Mouse (Mus musculus): ENCODE data around the gene D5Ertd579e. TPM values are rescaled to one million over a fixed set of nuclear protein-coding genes. Genes with fewer than 3 reads are reported as not detected.
"Not testable (repeated sequence)": the region's sequence is repeated elsewhere in the genome, so short reads cannot be mapped to it uniquely, and the experiment has no call there.

The D5Ertd579e gene
- polyA plus RNA-seq, 1 experiment from 2014 or later = 20.7 TPM

DNA sequence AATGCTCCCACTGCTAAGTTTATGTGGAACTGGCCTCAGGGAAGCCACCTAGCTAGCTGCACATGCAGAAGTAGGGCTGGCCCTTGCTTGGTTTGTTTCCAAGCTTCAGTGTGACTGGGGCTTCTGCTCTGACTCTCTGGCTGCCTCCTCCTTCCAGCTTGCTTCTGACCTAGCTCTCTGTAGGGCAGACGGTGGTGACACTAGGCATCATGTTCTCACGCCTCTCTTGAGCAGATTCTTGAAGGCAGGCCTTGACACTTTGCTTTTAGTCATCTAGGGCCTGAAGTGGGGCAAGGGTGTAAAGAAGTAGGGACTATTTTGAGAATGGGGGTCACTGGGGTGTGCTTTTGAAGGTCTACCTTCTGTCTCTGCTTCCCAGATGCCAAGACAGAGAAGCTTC is 27.8 kb downstream of the D5Ertd579e start:
- not testable (repeated sequence) for H3K4me1 ChIP-seq (ENCODE audit: control insufficient read depth, insufficient read depth, low read length); H3K27me3 ChIP-seq (replicated peaks; ENCODE audit: control insufficient read depth, insufficient read depth, low read length); H3K4me3 ChIP-seq (ENCODE audit: low read depth, low read length); H3K9me3 ChIP-seq (ENCODE audit: control insufficient read depth, low read length); DNase-seq (ENCODE audit: low spot score); H3K27ac ChIP-seq (replicated peaks; ENCODE audit: low read depth, low read length); ATAC-seq (ENCODE audit: low read depth); H3K9ac ChIP-seq (ENCODE audit: low read depth, low read length); H3K4me2 ChIP-seq (ENCODE audit: low read depth, low read length)
- H3K36me3 ChIP-seq (ENCODE audit: control insufficient read depth, insufficient read depth, low read length) = peaks cover 43% of the 10 kb centered on the region
- WGBS = 91% methylated on average over 2 of the region's 2 CpGs

DNA sequence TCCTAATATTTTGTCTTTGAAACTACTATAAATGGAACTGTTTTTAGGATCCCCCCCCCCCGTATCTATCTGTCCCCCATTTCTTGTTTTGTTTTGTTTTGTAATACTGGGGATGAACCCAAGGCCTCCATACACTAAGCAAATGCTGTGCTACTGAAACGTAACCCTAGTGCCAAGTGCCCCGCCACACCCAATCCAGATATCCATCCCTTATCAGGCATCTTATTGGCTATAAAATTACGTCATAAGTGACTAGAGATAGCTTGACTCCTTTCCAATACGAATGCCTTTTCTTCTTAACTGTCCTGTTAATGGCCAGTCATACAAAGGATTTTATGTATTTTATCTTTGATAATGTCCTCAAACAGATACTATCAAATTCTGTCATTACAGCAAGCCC is 28.7 kb downstream of the D5Ertd579e start:
- no peak overlapping the region for H3K27ac ChIP-seq (replicated peaks; ENCODE audit: low read depth, low read length)
- H3K4me2 ChIP-seq (ENCODE audit: low read depth, low read length) = no peak overlapping the region
- DNase-seq (ENCODE audit: low spot score) (no peak), ATAC-seq (ENCODE audit: low read depth) (no peak)
- no peaks in the 10 kb centered on the region for H3K9me3 ChIP-seq (ENCODE audit: control insufficient read depth, low read length)
- H3K27me3 ChIP-seq (replicated peaks; ENCODE audit: control insufficient read depth, insufficient read depth, low read length) = no peaks in the 10 kb centered on the region
- H3K36me3 ChIP-seq (ENCODE audit: control insufficient read depth, insufficient read depth, low read length) = peaks cover 38% of the 10 kb centered on the region
- H3K9ac ChIP-seq (ENCODE audit: low read depth, low read length) = no peak overlapping the region
- H3K4me1 ChIP-seq (ENCODE audit: control insufficient read depth, insufficient read depth, low read length) = no peaks in the 10 kb centered on the region
- H3K4me3 ChIP-seq (ENCODE audit: low read depth, low read length) = no peak overlapping the region
- WGBS = 95% methylated on average over 5 of the region's 5 CpGs

DNA sequence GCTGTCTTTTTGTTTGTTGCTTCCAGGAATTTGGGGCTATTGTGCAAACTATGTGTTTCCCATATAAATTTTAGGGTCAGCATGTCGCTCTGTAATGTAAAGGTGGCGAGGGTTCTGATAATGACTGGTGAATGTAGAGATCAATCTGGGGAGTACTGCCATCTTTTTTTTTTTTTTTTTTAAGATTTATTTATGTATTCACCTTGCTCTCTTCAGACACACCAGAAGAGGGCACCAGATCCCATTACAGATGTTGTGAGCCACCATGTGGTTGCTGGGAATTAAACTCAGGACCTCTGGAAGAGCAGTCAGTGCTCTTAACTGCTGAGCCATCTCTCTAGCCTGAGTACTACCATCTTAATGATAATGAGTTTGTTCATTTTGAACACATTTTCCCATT is 29.1 kb downstream of the D5Ertd579e start:
- ATAC-seq (ENCODE audit: low read depth) = not testable (repeated sequence)

DNA sequence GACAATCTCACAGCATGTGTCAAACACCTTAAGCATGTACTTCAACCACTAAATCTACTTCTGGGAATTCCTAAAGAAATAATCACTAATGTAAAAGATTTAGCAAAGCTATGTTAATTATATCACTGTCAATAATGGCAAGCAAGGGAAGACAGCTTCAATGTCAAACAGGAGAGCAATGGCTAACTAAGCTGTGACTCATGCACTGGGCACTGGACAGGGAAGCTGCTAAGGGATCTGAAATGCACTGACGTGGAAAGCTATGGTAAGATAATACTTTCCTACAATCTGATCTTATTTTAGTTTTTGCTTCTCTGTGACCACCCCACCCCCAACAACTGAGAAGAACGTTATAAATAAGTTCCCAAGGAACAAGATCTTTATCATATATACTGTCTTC is 32.5 kb downstream of the D5Ertd579e start:
- 63% methylated on average over 2 of the region's 2 CpGs for WGBS
- Histone ChIP-seq H3K9ac (ENCODE audit: low read depth, low read length) (no peak overlapping the region), H3K36me3 (ENCODE audit: control insufficient read depth, insufficient read depth, low read length) (0 out of 2 replicates have a peak, but pooled peaks cover 23% of the 10 kb centered on the region), H3K4me1 (ENCODE audit: control insufficient read depth, insufficient read depth, low read length) (no peaks in the 10 kb centered on the region), H3K27ac (replicated peaks; ENCODE audit: low read depth, low read length) (no peak overlapping the region), H3K4me3 (ENCODE audit: low read depth, low read length) (no peak overlapping the region), H3K27me3 (replicated peaks; ENCODE audit: control insufficient read depth, insufficient read depth, low read length) (no peaks in the 10 kb centered on the region), H3K4me2 (ENCODE audit: low read depth, low read length) (no peak overlapping the region), H3K9me3 (ENCODE audit: control insufficient read depth, low read length) (no peaks in the 10 kb centered on the region)
- no peak for DNase-seq (ENCODE audit: low spot score)
- ATAC-seq (ENCODE audit: low read depth) = no peak

More for the DNA sequence above, 29.1 kb downstream of the D5Ertd579e start:
- H3K4me3 ChIP-seq (ENCODE audit: low read depth, low read length); H3K4me2 ChIP-seq (ENCODE audit: low read depth, low read length); DNase-seq (ENCODE audit: low spot score); H3K27me3 ChIP-seq (replicated peaks; ENCODE audit: control insufficient read depth, insufficient read depth, low read length); H3K27ac ChIP-seq (replicated peaks; ENCODE audit: low read depth, low read length); H3K9ac ChIP-seq (ENCODE audit: low read depth, low read length); H3K9me3 ChIP-seq (ENCODE audit: control insufficient read depth, low read length); H3K4me1 ChIP-seq (ENCODE audit: control insufficient read depth, insufficient read depth, low read length): not testable (repeated sequence)
- WGBS = 95% methylated on average over 2 of the region's 2 CpGs
- H3K36me3 ChIP-seq (ENCODE audit: control insufficient read depth, insufficient read depth, low read length) = peaks cover 35% of the 10 kb centered on the region; the same call in 1 of the 2 replicates

DNA sequence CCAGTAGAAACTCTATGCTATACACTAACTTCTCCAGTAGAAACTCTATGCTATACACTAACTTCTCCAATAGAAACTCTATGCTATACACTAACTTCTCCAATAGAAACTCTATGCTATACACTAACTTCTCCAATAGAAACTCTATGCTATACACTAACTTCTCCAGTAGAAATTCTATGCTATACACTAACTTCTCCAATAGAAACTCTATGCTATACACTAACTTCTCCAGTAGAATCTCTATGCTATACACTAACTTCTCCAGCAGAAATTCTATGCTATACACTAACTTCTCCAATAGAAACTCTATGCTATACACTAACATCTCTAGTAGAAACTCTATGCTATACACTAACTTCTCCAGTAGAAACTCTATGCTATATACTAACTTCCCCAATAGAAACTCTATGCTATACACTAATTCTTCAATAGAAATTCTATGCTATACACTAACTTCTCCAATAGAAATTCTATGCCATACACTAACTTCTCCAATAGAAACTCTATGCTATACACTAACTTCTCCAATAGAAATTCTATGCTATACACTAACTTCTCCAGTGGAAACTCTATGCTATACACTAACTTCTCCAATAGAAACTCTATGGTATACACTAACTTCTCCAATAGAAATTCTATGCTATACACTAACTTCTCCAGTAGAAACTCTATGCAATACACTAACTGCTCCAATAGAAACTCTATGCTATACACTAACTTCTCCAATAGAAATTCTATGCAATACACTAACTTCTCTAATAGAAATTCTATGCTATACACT is 34.7 kb downstream of the D5Ertd579e start:
- not testable (repeated sequence) for H3K27ac ChIP-seq (replicated peaks; ENCODE audit: low read depth, low read length); H3K9me3 ChIP-seq (ENCODE audit: control insufficient read depth, low read length); ATAC-seq (ENCODE audit: low read depth); DNase-seq (ENCODE audit: low spot score); H3K4me1 ChIP-seq (ENCODE audit: control insufficient read depth, insufficient read depth, low read length); H3K27me3 ChIP-seq (replicated peaks; ENCODE audit: control insufficient read depth, insufficient read depth, low read length); H3K4me3 ChIP-seq (ENCODE audit: low read depth, low read length); H3K4me2 ChIP-seq (ENCODE audit: low read depth, low read length); H3K9ac ChIP-seq (ENCODE audit: low read depth, low read length)
- 0 out of 2 replicates have a peak, but pooled peaks cover 16% of the 10 kb centered on the region for H3K36me3 ChIP-seq (ENCODE audit: control insufficient read depth, insufficient read depth, low read length)

DNA sequence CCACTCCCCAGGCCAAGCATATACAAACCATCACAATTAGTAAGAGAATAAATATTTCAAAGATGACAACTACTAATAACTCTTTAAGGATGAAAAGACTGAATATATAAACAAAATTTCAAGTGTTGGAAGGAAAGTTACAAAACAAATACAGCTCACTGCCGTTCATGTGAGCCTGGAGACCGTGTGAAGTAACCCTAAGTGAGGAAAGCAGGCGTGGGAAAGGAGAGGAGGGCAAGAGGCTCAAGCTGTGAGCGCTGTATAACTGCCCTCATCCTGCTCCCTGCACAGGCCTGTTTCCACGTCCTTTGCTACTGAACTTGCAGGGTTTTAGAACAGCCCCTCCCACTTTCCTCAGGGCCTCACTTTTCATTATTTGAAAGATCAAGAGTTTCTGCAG is 70.2 kb downstream of the D5Ertd579e start:
- no peak for ATAC-seq (ENCODE audit: low read depth)
- DNase-seq (ENCODE audit: low spot score) = no peak
- Histone ChIP-seq H3K27ac (replicated peaks; ENCODE audit: low read depth, low read length) (no peak overlapping the region), H3K9ac (ENCODE audit: low read depth, low read length) (no peak overlapping the region), H3K4me1 (ENCODE audit: control insufficient read depth, insufficient read depth, low read length) (no peaks in the 10 kb centered on the region), H3K9me3 (ENCODE audit: control insufficient read depth, low read length) (no peaks in the 10 kb centered on the region), H3K4me3 (ENCODE audit: low read depth, low read length) (no peak overlapping the region), H3K36me3 (ENCODE audit: control insufficient read depth, insufficient read depth, low read length) (peaks cover 22% of the 10 kb centered on the region), H3K27me3 (replicated peaks; ENCODE audit: control insufficient read depth, insufficient read depth, low read length) (no peaks in the 10 kb centered on the region), H3K4me2 (ENCODE audit: low read depth, low read length) (no peak overlapping the region)
- 78% methylated on average over 5 of the region's 5 CpGs for WGBS

DNA sequence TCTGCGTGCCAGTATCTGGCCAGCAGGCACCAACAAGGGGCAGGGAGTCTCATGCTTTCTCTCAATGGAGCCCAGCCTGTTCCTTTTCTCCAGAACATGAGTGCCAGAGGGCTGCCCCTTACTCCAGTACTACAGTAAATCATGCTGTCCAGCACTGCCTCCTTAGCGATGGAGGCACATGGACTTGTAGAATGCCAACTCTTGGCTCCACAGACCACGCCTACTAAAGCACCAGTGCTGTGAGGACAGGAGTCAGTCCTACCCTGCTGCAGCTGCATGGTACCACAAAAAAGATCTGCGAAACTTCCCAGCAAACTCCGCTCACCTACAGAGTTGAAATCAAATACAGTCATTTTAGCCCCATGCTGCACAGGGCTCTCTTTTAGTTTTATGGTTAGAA is 72.2 kb downstream of the D5Ertd579e start:
- no peak for ATAC-seq (ENCODE audit: low read depth)
- 89% methylated on average over 5 of the region's 5 CpGs for WGBS
- H3K36me3 ChIP-seq (ENCODE audit: control insufficient read depth, insufficient read depth, low read length) = peaks cover 12% of the 10 kb centered on the region

DNA sequence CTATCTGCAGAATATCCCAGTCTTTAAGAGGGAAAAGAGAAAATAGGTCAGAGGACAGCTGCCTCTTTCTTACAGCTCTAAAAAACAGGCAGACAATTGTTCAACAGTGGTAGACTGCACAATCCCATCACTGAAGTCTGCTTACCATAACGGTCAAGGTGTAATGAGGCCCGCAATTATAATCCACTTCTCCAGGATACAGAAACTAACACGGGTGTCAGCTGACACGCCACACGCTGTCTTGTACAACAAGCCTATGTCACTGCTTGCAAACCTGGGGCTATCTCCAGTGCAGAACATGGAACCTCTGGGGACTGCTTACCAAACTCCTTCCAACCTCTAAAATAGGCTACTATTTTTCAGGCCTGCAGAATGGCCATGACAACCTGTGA is 74.8 kb downstream of the D5Ertd579e start:
- H3K27me3 ChIP-seq (replicated peaks; ENCODE audit: control insufficient read depth, insufficient read depth, low read length) = no peaks in the 10 kb centered on the region
- H3K27ac ChIP-seq (replicated peaks; ENCODE audit: low read depth, low read length) = no peak overlapping the region
- H3K36me3 ChIP-seq (ENCODE audit: control insufficient read depth, insufficient read depth, low read length) = peaks cover 16% of the 10 kb centered on the region
- 81% methylated on average over 5 of the region's 5 CpGs for WGBS
- ATAC-seq (ENCODE audit: low read depth) (no peak), DNase-seq (ENCODE audit: low spot score) (no peak)
- H3K4me1 ChIP-seq (ENCODE audit: control insufficient read depth, insufficient read depth, low read length) = no peaks in the 10 kb centered on the region
- no peaks in the 10 kb centered on the region for H3K9me3 ChIP-seq (ENCODE audit: control insufficient read depth, low read length)
- H3K9ac ChIP-seq (ENCODE audit: low read depth, low read length) = no peak overlapping the region
- no peak overlapping the region for H3K4me2 ChIP-seq (ENCODE audit: low read depth, low read length)
- no peak overlapping the region for H3K4me3 ChIP-seq (ENCODE audit: low read depth, low read length)

More for the DNA sequence above, 72.2 kb downstream of the D5Ertd579e start:
- Histone ChIP-seq H3K4me3 (ENCODE audit: low read depth, low read length) (no peak overlapping the region), H3K27ac (replicated peaks; ENCODE audit: low read depth, low read length) (no peak overlapping the region), H3K4me2 (ENCODE audit: low read depth, low read length) (no peak overlapping the region), H3K27me3 (replicated peaks; ENCODE audit: control insufficient read depth, insufficient read depth, low read length) (no peaks in the 10 kb centered on the region), H3K4me1 (ENCODE audit: control insufficient read depth, insufficient read depth, low read length) (no peaks in the 10 kb centered on the region), H3K9me3 (ENCODE audit: control insufficient read depth, low read length) (no peaks in the 10 kb centered on the region), H3K9ac (ENCODE audit: low read depth, low read length) (no peak overlapping the region)
- DNase-seq (ENCODE audit: low spot score) = no peak

All from embryonic facial prominence, embryonic 14.5 days (tissue).